Mouse (Mus musculus) embryonic facial prominence, embryonic 10.5 days (tissue): ENCODE measurements around the gene Tm6sf1. TPM values are rescaled to one million over a fixed set of nuclear protein-coding genes. Genes with fewer than 3 reads are reported as not detected.

ENCODE experiments used
- DNase-seq: peaks from one replicate; pipeline ENCODE4 v3.0.0-alpha.2; 2017; ENCODE audit warnings: low spot score
- H3K27ac ChIP-seq: fragments of 300-500 bp; sonication (generic); replicated peaks from 2 replicates; pipeline ENCODE4 v1.5.1; 2016; ENCODE audit warnings: mild to moderate bottlenecking
- H3K27me3 ChIP-seq: fragments of 300-500 bp; sonication (generic); replicated peaks from 2 replicates; pipeline ENCODE4 v1.6.1; 2016; ENCODE audit warnings: low read depth, mild to moderate bottlenecking; ENCODE audit not compliant: poor library complexity, severe bottlenecking
- H3K36me3 ChIP-seq: fragments of 300-500 bp; sonication (generic); replicated peaks from 2 replicates; pipeline ENCODE4 v1.6.1; 2016; ENCODE audit warnings: mild to moderate bottlenecking, moderate library complexity
- H3K4me1 ChIP-seq: fragments of 300-500 bp; sonication (generic); 2 replicates; pipeline ENCODE4 v1.6.1; 2016
- H3K4me3 ChIP-seq: fragments of 300-500 bp; sonication (generic); 2 replicates; pipeline ENCODE4 v1.5.1; 2016; ENCODE audit warnings: mild to moderate bottlenecking, moderate library complexity
- H3K9me3 ChIP-seq: fragments of 300-500 bp; sonication (generic); 2 replicates; pipeline ENCODE4 v1.6.1; 2016; ENCODE audit warnings: mild to moderate bottlenecking
- WGBS: fragments of 180-500 bp; shearing (Covaris S2); methylation state at CpG from one replicate; pipeline ENCODE4 v1.1.7; 2016; 5-methylcytosine and 5-hydroxymethylcytosine counted together
- polyA plus RNA-seq: library from polyadenylated mRNA; unstranded; fragments of >200 nt; fragmentation: Nextera tagmentation; extraction: Ambion mirVana; gene quantifications from 2 replicates; pipeline ENCODE4 v1.2.1, GENCODE M21; 2016

Tm6sf1 gene
- polyA plus RNA-seq, 1 experiment from 2014 or later: 10.7 TPM

DNA sequence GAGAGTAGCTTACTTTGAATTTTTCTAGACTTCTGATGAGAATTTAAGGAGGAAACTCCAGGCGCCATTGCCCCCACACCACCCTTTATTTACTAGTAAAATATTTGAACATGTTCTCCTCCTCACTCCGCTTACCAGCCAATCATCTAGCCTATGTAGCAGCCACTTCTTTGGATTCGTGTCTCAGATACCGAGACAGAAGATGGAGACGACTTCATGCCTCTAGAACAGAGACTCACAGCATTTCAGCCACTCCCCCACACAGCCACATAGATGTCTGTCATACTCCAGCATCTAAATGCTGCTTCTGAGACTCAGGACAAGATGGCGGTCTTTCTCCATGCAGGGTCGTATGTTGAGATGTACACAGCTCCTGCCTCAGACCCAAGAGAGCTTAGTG is 16.7 kb upstream of the Tm6sf1 start:
- Histone ChIP-seq H3K36me3 (no peaks in the 10 kb centered on the region), H3K4me1 (peaks cover 18% of the 10 kb centered on the region), H3K27ac (no peak overlapping the region), H3K9me3 (no peaks in the 10 kb centered on the region), H3K27me3 (no peaks in the 10 kb centered on the region), H3K4me3 (no peak overlapping the region)
- DNase-seq: no peak
- WGBS: 89% methylated on average over 7 of the region's 7 CpGs

- WGBS: 75% methylated on average over 1 of the region's 1 CpGs
- no peaks in the 10 kb centered on the region for H3K27me3 ChIP-seq
- H3K27ac ChIP-seq: no peak overlapping the region
- H3K36me3 ChIP-seq: no peaks in the 10 kb centered on the region
- peaks cover 26% of the 10 kb centered on the region for H3K4me1 ChIP-seq
- no peak for DNase-seq
- H3K9me3 ChIP-seq: no peaks in the 10 kb centered on the region
- H3K4me3 ChIP-seq: no peak overlapping the region
Measured at GRCm38 (mm10) chr7:81842998-81843397, 15.8 kb upstream of the Tm6sf1 start.

- H3K9me3 ChIP-seq: no peaks in the 10 kb centered on the region
- no peaks in the 10 kb centered on the region for H3K27me3 ChIP-seq
- WGBS: 76% methylated on average over 8 of the region's 8 CpGs
- peaks cover 28% of the 10 kb centered on the region for H3K4me1 ChIP-seq
- H3K27ac ChIP-seq: no peak overlapping the region
- peak; percentile 7 for DNase-seq
- no peaks in the 10 kb centered on the region for H3K36me3 ChIP-seq
- no peak overlapping the region for H3K4me3 ChIP-seq
Measured at GRCm38 (mm10) chr7:81843903-81844302, 14.9 kb upstream of the Tm6sf1 start.

DNA sequence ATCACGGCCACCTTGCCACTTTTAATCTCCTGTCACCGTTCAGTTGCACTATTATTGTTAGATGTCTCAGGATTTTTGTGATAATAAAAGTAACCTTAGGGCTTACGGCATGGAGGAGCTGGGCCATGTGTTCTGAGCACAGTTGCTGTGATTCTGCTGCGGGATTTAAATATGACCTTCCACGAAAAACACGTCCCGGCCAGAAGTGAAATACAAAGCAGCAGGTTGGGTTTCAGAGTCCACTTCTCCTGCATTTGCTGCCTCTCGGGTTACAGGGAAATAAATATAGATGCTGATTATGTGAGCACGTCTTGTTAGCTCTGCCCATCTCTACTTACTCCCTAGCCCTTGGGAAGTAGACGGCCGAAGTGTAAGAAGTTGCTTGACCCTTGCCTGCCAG is 14.0 kb upstream of the Tm6sf1 start:
- no peak overlapping the region for H3K4me3 ChIP-seq
- H3K9me3 ChIP-seq: no peaks in the 10 kb centered on the region
- WGBS: 61% methylated on average over 11 of the region's 11 CpGs
- no peaks in the 10 kb centered on the region for H3K36me3 ChIP-seq
- H3K27ac ChIP-seq: no peak overlapping the region
- DNase-seq: peak; percentile 7
- H3K4me1 ChIP-seq: peaks cover 28% of the 10 kb centered on the region
- H3K27me3 ChIP-seq: no peaks in the 10 kb centered on the region

GRCm38 (mm10) chr7:81845313-81845712 is 13.5 kb upstream of the Tm6sf1 start:
- no peak overlapping the region for H3K27ac ChIP-seq
- no peaks in the 10 kb centered on the region for H3K36me3 ChIP-seq
- no peaks in the 10 kb centered on the region for H3K9me3 ChIP-seq
- H3K4me1 ChIP-seq: peaks cover 28% of the 10 kb centered on the region
- 78% methylated on average over 3 of the region's 3 CpGs for WGBS
- no peaks in the 10 kb centered on the region for H3K27me3 ChIP-seq
- DNase-seq: peak; percentile 6
- H3K4me3 ChIP-seq: no peak overlapping the region

GRCm38 (mm10) chr7:81846008-81846407 is 12.8 kb upstream of the Tm6sf1 start:
- no peaks in the 10 kb centered on the region for H3K9me3 ChIP-seq
- WGBS: 87% methylated on average over 8 of the region's 8 CpGs
- H3K27ac ChIP-seq: no peak overlapping the region
- no peak for DNase-seq
- no peaks in the 10 kb centered on the region for H3K36me3 ChIP-seq
- no peaks in the 10 kb centered on the region for H3K27me3 ChIP-seq
- H3K4me1 ChIP-seq: peaks cover 28% of the 10 kb centered on the region
- no peak overlapping the region for H3K4me3 ChIP-seq

GRCm38 (mm10) chr7:81847010-81847409 is 11.8 kb upstream of the Tm6sf1 start:
- no peak for DNase-seq
- no peak overlapping the region for H3K4me3 ChIP-seq
- H3K9me3 ChIP-seq: no peaks in the 10 kb centered on the region
- H3K36me3 ChIP-seq: no peaks in the 10 kb centered on the region
- H3K4me1 ChIP-seq: peaks cover 31% of the 10 kb centered on the region
- WGBS: 34% methylated on average over 8 of the region's 8 CpGs
- no peaks in the 10 kb centered on the region for H3K27me3 ChIP-seq
- no peak overlapping the region for H3K27ac ChIP-seq

DNA sequence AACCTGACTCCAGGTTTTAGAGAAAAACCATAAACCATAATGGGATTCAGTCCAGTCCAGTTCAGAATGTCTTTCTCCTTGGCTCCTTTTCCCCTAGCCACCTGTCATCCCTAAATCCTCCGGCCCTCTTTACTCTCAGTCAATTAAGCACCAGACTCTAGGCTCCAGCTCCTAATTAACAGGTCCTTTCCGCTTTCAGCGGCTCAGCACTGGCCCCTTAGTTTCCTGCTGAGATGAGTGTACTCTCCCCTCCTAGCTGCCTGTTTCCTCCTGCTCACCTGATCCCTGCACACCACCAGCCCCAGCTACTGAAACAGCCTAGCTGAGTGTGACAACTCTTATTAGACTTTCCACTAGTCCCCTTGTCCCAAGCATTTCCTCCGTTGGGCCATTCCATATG is 11.0 kb upstream of the Tm6sf1 start:
- WGBS: 23% methylated on average over 4 of the region's 4 CpGs
- peaks cover 31% of the 10 kb centered on the region for H3K4me1 ChIP-seq

DNA sequence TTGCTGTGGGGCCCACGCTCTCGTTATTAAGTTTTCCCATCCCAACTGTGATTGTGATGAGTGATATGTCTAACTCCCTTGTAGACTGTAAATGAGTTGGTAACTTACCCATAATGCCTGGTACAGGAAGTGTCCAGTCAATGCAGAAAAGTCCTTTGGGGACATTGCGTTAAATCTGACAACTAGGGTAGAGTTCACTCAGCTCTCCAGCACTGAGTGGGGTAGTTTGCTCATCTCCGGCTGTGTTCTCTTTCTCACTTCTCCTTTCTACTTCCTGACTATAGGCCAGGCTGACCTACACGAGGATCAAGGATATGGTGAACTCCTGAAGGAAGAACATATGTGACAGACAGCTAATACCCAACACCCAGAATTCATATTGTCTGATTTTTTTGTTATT is 9.6 kb upstream of the Tm6sf1 start:
- Histone ChIP-seq H3K27me3 (no peaks in the 10 kb centered on the region), H3K36me3 (no peaks in the 10 kb centered on the region), H3K27ac (no peak overlapping the region), H3K4me3 (no peak overlapping the region), H3K9me3 (no peaks in the 10 kb centered on the region), H3K4me1 (peaks cover 31% of the 10 kb centered on the region)
- DNase-seq: no peak
- 90% methylated on average over 5 of the region's 5 CpGs for WGBS

More for the DNA sequence above, 11.0 kb upstream of the Tm6sf1 start:
- Histone ChIP-seq H3K27me3 (no peaks in the 10 kb centered on the region), H3K27ac (no peak overlapping the region), H3K4me3 (no peak overlapping the region), H3K9me3 (no peaks in the 10 kb centered on the region), H3K36me3 (no peaks in the 10 kb centered on the region)
- no peak for DNase-seq

GRCm38 (mm10) chr7:81849633-81850032 is 9.2 kb upstream of the Tm6sf1 start:
- Histone ChIP-seq H3K27me3 (no peaks in the 10 kb centered on the region), H3K36me3 (no peaks in the 10 kb centered on the region), H3K27ac (no peak overlapping the region), H3K4me3 (no peak overlapping the region), H3K4me1 (peaks cover 31% of the 10 kb centered on the region), H3K9me3 (no peaks in the 10 kb centered on the region)
- WGBS: 91% methylated on average over 7 of the region's 7 CpGs
- DNase-seq: no peak

DNA sequence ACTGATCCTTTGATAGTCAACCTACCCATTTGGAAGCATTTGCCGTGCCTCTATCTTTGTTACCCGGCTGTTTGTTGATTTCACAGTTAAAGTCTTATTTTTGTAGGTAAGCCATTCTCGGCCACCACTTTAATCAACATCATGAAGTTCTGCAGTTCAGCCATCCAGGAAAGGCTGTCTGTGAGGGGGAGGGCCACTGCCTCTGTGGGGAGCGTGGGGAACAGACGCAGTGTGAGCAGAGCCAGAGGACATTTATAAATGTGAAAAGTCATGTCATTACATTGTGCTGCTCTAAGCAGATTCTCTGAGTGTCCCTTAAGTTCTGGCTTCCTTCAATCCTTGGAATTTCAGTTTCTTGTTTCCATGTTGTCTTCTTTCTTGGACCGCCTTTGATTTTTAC is 8.6 kb upstream of the Tm6sf1 start:
- no peak for DNase-seq
- 92% methylated on average over 6 of the region's 6 CpGs for WGBS
- Histone ChIP-seq H3K36me3 (no peaks in the 10 kb centered on the region), H3K27ac (no peak overlapping the region), H3K27me3 (no peaks in the 10 kb centered on the region), H3K4me3 (no peak overlapping the region), H3K4me1 (peaks cover 26% of the 10 kb centered on the region), H3K9me3 (no peaks in the 10 kb centered on the region)

GRCm38 (mm10) chr7:81851706-81852105 is 7.1 kb upstream of the Tm6sf1 start:
- WGBS: 72% methylated on average over 3 of the region's 3 CpGs
- H3K27me3 ChIP-seq: peaks cover 9% of the 10 kb centered on the region

GRCm38 (mm10) chr7:81854568-81855307 is 4.1 kb upstream of the Tm6sf1 start:
- H3K4me3 ChIP-seq: no peak overlapping the region
- WGBS: 82% methylated on average over 8 of the region's 8 CpGs

More at GRCm38 (mm10) chr7:81851706-81852105, 7.1 kb upstream of the Tm6sf1 start:
- no peak for DNase-seq
- H3K36me3 ChIP-seq: no peaks in the 10 kb centered on the region
- H3K4me1 ChIP-seq: peaks cover 17% of the 10 kb centered on the region
- no peak overlapping the region for H3K4me3 ChIP-seq
- no peak overlapping the region for H3K27ac ChIP-seq
- H3K9me3 ChIP-seq: no peaks in the 10 kb centered on the region

More at GRCm38 (mm10) chr7:81854568-81855307, 4.1 kb upstream of the Tm6sf1 start:
- no peak overlapping the region for H3K27ac ChIP-seq
- no peak for DNase-seq
- H3K27me3 ChIP-seq: peaks cover 40% of the 10 kb centered on the region
- no peaks in the 10 kb centered on the region for H3K36me3 ChIP-seq
- no peaks in the 10 kb centered on the region for H3K9me3 ChIP-seq
- H3K4me1 ChIP-seq: peaks cover 20% of the 10 kb centered on the region
